Mouse (Mus musculus): Measurements from ENCODE around the gene Ccl7. TPM values are rescaled to one million over a fixed set of nuclear protein-coding genes. Genes with fewer than 3 reads are reported as not detected.

Ccl7 gene
- 0.63 TPM in 1 of 2 replicates, not detected in the other for total RNA-seq (2023)

DNA sequence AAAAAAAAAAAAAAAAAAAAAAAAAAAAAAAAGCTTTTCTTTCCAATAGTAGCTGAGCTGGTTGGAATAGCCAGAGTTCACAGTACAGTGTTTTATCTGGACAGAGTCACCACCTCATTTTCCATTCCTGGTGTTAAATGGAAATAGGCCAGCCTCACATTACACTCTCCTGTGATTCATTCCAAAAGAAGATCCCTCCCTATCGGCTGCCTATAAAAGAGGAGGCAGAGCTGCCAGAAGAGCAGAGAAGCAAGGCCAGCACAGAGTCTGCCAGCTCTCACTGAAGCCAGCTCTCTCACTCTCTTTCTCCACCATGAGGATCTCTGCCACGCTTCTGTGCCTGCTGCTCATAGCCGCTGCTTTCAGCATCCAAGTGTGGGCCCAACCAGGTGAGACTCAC lies at the start of gene Ccl7:
Ccl7 (plus strand) TSS at position 242 of the 400 bp plus-strand sequence.

DNA sequence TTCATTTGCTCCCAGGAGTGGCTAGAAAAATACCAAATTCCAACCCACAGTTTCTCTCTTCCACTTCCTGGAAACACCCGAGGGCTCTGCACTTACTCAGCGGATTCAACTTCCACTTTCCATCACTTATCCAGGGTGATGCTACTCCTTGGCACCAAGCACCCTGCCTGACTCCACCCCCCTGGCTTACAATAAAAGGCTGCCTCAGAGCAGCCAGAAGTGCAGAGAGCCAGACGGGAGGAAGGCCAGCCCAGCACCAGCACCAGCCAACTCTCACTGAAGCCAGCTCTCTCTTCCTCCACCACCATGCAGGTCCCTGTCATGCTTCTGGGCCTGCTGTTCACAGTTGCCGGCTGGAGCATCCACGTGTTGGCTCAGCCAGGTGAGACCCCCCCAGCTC lies 10.2 kb upstream of the Ccl7 start, which contains the start of gene Ccl2:
Ccl2 (plus strand) TSS at position 216 of the 400 bp plus-strand sequence.

DNA sequence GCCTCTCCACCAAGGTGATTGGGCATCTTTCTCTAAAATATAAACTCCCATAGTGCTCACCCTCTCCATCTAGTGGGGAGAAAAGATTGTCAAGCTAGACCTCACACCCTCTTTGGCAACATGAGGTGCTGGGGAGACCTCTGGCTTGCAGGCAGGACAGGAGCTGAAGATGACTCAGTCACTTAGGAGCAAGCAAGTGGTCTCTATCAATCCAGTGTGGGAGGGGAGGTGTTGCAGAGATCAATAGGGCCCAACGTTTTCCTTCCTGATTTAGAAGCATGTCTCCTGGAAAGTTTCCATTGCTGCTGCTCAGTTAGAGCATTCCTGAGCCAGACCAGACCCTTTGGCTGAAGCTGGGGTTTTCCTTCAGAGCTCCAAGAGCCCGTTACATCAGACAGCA lies 7.0 kb upstream of the Ccl7 start, which contains the start of gene Gm17268:
Gm17268 (minus strand) TSS at position 28 of the 400 bp plus-strand sequence.

DNA sequence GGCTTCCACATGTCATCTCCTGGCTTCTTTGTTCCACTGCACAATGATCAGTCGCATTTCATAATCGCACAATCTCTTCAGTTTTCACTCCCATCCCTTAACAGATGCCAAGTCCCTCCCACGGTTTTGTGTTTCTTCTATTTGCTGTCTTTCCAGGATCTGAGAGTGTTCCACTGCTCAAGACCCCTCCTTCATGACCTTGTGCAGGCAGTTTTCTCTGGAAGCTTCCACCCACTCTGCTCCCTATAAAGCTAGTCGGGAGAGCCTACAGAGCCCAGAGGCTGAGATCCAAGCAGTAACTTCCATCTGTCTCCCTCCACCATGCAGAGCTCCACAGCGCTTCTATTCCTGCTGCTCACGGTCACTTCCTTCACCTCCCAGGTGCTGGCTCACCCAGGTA lies 12.1 kb downstream of the Ccl7 start, which contains the start of gene Ccl11:
Ccl11 (plus strand) TSS at position 178 of the 400 bp plus-strand sequence.

Other genes with a start within 250 kb of the Ccl7 start
- 0.38 TPM in 1 of 2 replicates, not detected in the other for gene 5530401A14Rik, start 185.0 kb upstream of the Ccl7 start, total RNA-seq (2023)
- not detected in 2 replicates for gene Asic2, start 77.3 kb upstream of the Ccl7 start, total RNA-seq (2023)
- 8.5 and 46.6 TPM in 2 replicates for gene Ccl2, start 10.1 kb upstream of the Ccl7 start, total RNA-seq (2023)
- gene Gm17268, start 7.2 kb upstream of the Ccl7 start, total RNA-seq (2023), result not detected in 2 replicates
- gene Ccl11, start 12.1 kb downstream of the Ccl7 start, total RNA-seq (2023), result not detected in 2 replicates
- not detected in 2 replicates for gene Ccl12, start 56.1 kb downstream of the Ccl7 start, total RNA-seq (2023)
- not detected in 2 replicates for gene Ccl8, start 69.5 kb downstream of the Ccl7 start, total RNA-seq (2023)